Mouse (Mus musculus) olfactory bulb, adult 2 months (tissue): ENCODE results near the gene Lap3.

ENCODE experiments used
- CTCF ChIP-seq: fragments of 200-500 bp; IDR thresholded peaks from 2 replicates; pipeline ENCODE4 v1.5.1; 2012; ENCODE audit warnings: low read depth, mild to moderate bottlenecking, low read length, moderate library complexity; ENCODE audit not compliant: insufficient read depth
- POLR2A ChIP-seq: fragments of 200-500 bp; IDR thresholded peaks from 2 replicates; pipeline ENCODE4 v1.6.1; 2012; ENCODE audit warnings: mild to moderate bottlenecking, low read depth, low read length, moderate library complexity; ENCODE audit not compliant: insufficient read depth

GRCm38 (mm10) chr5:45477601-45478000 is 15.6 kb upstream of the Lap3 start:
- TF ChIP-seq CTCF (no peak), POLR2A (no peak)
